Mouse (Mus musculus) heart, postnatal 4 days (tissue): ENCODE measurements around the gene Tmem131l. TPM values are rescaled to one million over a fixed set of nuclear protein-coding genes. Genes with fewer than 3 reads are reported as not detected.

Experiments
- DNase-seq: peaks from one replicate; pipeline ENCODE4 v3.0.0; 2021
- total RNA-seq, 2 experiments: library from RNA; stranded (reverse); gene quantifications; 2 replicates each; pipeline ENCODE4 v1.2.3; 2021

Gene Tmem131l
- total RNA-seq, 2 experiments from 2014 or later: 32.7 to 41.7 TPM

- no peak for DNase-seq
Measured at GRCm38 (mm10) chr3:84010995-84011663, 28.8 kb downstream of the Tmem131l start.

DNA sequence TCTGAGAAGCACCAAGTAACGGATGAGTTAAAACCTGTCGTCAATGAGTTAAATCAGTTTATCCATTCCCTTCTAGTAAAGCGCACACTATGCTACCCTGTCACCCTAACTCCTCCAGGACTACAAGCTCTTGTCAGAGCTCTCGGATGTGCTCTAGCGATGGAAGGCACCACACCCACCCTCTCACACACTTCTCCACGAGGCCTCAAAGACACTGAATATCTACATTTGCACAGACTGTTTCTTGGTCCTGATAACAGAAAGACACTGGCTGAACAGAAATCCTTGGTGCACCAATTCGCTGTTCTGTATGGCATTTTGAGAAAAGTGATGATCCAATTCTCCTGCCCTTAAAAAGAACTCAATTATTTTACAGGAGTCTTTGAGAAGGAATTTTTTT, 34.0 kb downstream of the Tmem131l start:
- no peak for DNase-seq

DNA sequence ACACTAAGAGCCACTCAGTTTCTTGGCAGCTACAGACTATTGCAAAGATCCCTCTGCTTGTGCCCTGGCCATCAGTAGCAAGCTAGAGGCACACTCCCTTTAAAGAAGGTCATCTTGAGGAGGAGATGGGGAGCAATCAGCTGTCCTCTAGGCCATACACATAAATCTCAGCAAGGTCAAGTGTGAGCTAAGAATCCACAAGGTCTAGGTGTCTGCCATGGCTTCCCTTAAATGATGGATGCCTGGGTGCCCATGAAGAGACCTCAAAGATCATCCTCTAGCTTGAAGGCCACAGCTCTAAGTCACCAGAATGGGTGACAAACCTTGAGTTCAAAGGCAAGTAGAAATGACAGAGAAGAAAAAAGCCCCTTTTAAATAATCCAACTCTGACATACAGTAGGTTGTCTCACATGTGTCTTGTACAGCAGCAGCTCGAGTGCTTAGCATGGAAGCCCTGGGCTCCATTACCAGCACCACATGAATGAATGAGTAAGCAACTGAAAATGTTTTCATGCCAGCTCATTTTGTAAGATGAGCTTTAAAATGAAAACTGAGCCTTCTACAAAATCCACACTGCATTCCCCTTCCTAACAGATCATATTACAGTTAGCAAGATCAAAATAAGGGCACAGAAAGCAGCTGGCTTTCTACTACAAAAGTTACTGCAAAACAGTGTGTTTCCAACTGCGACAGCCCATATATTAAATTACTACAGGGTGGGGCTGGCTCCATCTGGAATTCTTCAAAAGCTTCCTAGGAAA, 35.5 kb downstream of the Tmem131l start:
- no peak for DNase-seq

- no peak for DNase-seq
Measured at GRCm38 (mm10) chr3:84002433-84003090, 37.4 kb downstream of the Tmem131l start.

- no peak for DNase-seq
Measured at GRCm38 (mm10) chr3:83997563-83997962, 42.4 kb downstream of the Tmem131l start.

DNA sequence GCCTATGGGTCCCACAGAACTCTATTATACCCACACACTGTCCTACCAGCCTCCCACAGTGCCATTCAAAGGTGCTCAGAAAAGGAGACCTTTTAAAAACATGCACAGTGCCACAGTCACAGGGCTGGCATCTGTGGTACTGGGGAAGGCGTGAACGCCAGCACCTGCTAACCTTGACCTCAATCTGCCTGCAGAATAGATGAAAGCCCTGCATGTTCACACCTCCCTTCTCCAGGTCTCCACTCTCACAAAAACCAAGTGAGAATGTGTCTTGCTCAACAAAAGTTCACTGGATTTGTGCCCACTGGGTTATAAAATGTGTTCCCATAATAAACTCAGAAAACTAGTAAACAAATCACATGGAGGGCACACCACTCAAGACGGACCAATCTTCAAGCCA, 42.9 kb downstream of the Tmem131l start:
- no peak for DNase-seq

DNA sequence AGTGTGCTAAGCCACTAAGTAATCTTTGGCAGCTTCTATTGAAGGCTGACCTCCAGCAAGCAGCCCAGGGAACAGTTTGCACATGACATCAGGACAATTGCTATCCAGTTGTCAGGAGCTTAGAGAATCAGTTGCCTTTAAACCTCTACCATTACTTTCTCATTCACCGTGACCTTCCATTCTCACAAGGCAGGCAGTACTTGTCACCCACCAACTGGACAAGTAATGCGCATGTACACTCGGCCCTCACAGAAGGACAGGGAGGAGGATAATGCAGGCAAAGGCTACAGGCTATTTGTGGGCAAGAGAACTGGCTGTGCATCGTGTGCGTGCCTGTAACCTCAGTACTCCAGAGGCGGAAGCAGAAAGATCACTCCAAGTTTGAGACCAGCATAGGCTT, 43.9 kb downstream of the Tmem131l start:
- peak; percentile 24 for DNase-seq

DNA sequence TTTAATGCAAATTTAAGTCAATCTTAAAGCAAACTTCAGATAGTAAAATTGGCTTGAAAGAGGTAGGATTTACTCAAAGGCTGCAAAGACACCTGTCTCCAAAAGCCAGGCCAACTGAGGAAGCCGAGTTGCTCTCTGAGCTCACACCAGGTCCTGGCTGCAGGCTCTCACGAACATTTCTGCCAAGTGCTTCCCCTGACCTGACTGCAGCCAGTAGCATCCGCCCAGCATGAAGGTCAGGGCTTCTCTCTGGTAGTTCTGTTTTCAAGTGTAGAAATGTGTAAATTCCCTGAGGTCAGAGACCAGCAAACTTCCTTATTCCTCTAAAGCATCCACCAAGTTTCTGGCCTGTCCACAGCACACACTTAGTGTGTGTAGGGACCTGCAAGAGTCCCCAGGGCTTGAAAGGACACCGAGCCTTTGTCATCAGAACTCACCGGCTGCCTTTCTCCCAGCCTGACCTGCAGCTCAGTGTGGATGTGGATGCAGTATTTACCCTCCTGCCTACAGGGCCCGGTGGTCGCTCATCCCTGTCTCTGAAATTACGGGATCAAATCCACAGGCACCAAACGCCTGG, 44.6 kb downstream of the Tmem131l start:
- peak; percentile 25 for DNase-seq

- DNase-seq: peak; percentile 66
Measured at GRCm38 (mm10) chr3:83994217-83994839, 45.6 kb downstream of the Tmem131l start.

DNA sequence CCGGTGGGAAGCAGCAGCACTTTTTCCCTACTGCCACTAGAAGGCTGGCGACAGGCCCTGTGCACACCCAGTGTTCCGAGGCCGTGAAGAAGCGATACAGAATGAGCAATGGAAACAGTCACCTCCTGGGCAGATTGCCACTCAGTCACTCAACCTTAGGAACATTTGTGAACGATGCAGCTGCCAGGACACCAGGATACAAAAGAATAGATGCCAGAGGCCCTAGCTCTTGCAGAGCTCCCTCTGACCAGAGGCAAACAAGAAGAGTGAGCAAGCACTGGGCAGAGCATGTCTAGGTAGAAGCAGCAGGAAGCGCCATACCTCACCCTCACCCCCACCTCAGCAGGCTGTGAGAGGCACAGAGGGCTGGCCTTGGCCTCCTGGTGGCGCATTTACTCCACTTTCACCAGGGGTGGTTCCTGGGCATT, 46.9 kb downstream of the Tmem131l start:
- DNase-seq: peak; percentile 90

DNA sequence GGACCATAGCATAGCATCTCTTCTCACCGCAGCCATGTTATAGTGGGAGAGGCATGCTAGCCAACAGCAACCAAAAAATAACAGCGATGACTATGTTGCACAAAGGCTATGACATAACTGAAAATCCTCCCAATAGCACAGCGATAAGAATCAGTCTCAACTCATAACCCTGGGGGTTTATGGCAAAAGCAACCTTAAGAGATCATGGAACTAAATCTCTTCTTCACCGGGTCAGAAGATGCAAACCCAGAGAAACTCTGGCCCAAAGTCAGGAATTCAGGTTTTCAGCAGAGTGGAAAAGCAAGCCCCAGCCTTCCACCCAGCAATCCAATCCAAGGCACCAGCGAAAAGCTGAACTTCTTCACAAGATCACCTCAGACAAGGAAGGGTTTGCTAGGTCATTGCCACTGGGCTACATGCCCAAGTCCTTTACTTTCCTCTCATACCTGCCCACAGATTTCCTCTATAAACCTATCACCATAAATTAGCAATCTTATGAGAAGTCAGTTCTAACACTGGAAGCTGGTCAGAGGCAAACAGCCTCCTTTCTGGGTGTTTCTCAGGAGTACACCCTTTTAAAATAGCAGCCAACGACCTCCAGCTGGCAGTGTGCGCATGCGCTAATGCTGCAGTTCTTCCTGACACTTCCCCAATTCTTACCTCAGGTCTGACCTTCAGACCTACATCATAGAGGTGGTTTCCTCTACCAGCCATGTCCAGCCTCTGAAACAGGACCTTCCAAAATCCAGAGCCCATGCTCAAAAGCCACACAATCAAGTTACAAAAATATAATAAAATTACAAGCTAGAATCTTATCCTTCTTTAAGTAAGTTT, 48.1 kb downstream of the Tmem131l start:
- DNase-seq: peak; percentile 38

DNA sequence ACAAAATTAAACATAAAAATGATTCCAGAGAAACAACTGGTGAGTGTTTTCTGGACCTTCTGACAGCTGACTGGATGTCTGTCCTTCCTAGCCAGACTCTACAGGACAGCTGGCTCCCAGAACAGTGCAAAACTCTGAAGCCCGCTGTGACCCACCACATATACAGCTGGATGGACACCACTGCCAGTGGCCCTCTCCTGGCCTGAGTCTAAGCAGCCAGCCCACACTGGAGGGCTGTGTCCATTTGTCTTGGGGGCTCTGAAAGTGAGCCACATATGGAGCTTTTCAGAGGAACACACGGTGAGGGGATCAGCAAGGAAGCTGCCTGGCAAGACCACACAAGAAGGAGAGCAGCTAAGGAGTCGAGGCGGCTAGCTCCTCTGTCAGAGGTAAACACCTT, 51.8 kb downstream of the Tmem131l start:
- DNase-seq: no peak

- no peak for DNase-seq
Measured at GRCm38 (mm10) chr3:83987533-83988112, 52.4 kb downstream of the Tmem131l start.

GRCm38 (mm10) chr3:83986740-83987139, 53.2 kb downstream of the Tmem131l start:
- DNase-seq: no peak

GRCm38 (mm10) chr3:83985426-83985825, 54.5 kb downstream of the Tmem131l start:
- no peak for DNase-seq

GRCm38 (mm10) chr3:83984379-83984778, 55.6 kb downstream of the Tmem131l start:
- no peak for DNase-seq

GRCm38 (mm10) chr3:83982821-83983220, 57.2 kb downstream of the Tmem131l start:
- DNase-seq: no peak

- no peak for DNase-seq
Measured at GRCm38 (mm10) chr3:83980231-83980872, 59.6 kb downstream of the Tmem131l start.

DNA sequence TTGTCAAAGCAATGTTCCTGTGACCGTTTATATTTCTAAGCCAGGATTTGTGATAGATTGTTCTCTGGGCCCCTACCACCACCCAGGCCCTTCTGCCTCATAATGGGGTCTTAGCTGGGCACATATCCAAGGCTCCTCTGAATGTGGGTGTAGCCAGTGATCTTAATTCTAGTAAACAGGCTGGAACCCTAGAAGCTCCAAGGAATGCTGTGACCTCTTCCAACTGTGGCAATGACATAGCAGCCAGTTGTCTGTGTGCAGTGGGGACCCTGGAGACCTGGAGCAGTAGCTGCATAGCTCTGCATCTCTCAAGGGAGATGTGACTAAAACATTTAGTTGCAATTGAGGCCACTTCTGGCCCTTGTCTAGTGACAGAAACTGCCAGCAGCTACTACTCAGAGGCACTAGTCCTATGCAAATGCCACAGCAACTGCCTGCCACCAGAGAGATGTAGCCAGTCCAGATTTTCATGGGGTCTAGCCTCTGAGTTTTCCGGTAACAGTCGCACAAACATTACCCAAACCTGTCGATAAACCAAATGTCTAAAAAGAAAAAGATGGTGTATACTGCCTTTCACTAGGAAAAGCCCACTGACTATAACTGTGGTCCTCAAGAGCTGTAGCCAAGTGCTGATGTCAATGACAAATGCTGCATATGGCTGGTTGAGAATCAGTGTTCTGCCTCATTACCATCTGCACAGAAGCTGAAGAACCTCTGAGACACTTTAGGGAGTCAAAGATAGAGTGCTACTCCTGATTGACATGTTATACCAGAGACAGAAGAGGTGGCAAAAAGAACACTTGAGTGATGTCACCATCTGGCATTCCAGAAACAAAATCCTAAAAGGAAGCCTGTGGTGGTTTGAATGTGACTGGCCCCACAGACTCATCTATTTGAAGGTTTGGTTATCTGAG, 61.2 kb downstream of the Tmem131l start:
- DNase-seq: no peak

GRCm38 (mm10) chr3:83977817-83978216, 62.2 kb downstream of the Tmem131l start:
- no peak for DNase-seq
